Mouse (Mus musculus) bone marrow macrophage, adult 2 months (primary cell): ENCODE measurements around the gene Ash1l.

Source experiments
- CTCF ChIP-seq: IDR thresholded peaks from 2 replicates; pipeline ENCODE4 v1.5.1; 2012; ENCODE audit warnings: low read depth, mild to moderate bottlenecking, low read length, moderate library complexity
- POLR2A ChIP-seq: IDR thresholded peaks from 2 replicates; pipeline ENCODE4 v1.6.1; 2012; ENCODE audit warnings: mild to moderate bottlenecking, low read depth, low read length, borderline replicate concordance

- TF ChIP-seq POLR2A (no peak), CTCF (no peak)
These were observed 138.6 kb downstream of the Ash1l start for GRCm38 (mm10) chr3:89088974-89089373.
